Mouse (Mus musculus) lung, adult 2 months (tissue): ENCODE data around the gene Taf5.
A peak's percentile ranks its signal among the peaks of the same experiment; 100 is the strongest.

Experiments
- CTCF ChIP-seq: fragments of 200-500 bp; IDR thresholded peaks from 2 replicates; pipeline ENCODE4 v1.5.1; 2011; ENCODE audit warnings: mild to moderate bottlenecking, low read length, control low read depth; ENCODE audit not compliant: insufficient read depth
- POLR2A ChIP-seq: fragments of 200-500 bp; IDR thresholded peaks from 2 replicates; pipeline ENCODE4 v1.6.1; 2011; ENCODE audit warnings: low read depth, mild to moderate bottlenecking, control low read depth, low read length, borderline replicate concordance; ENCODE audit errors: extremely low read depth

GRCm38 (mm10) chr19:47067924-47068611, 522 bp downstream of the Taf5 start:
- TF ChIP-seq CTCF: no peak
- peak; percentile 51; the same call in 1 of the 2 replicates for TF ChIP-seq POLR2A
